Mouse (Mus musculus) retina, adult 2 months (tissue): ENCODE measurements at regions not wholly inside any gene's neighbourhood (a gene's known extent, or its start where the extent isn't known, plus 50 kb on each side); places are given as distances from the start of the nearest gene placed in this dataset.

Experiments used
- DNase-seq: peaks from one replicate; pipeline ENCODE4 v3.0.0-alpha.2; 2012; ENCODE audit warnings: low read depth, low spot score

- peak; percentile 9 for DNase-seq
Measured at GRCm38 (mm10) chr8:100942680-100943427, 1526.6 kb upstream of the Cdh8 start.

- no peak for DNase-seq
Measured at GRCm38 (mm10) chr8:100939533-100939932, 1523.3 kb upstream of the Cdh8 start.

GRCm38 (mm10) chr8:100890307-100890706, 1474.0 kb upstream of the Cdh8 start:
- DNase-seq: no peak

GRCm38 (mm10) chr8:100865624-100866023, 1449.4 kb upstream of the Cdh8 start:
- no peak for DNase-seq

- no peak for DNase-seq
Measured at GRCm38 (mm10) chr8:100850822-100851437, 1434.7 kb upstream of the Cdh8 start.
